Mouse (Mus musculus): ENCODE results near the gene P2ry14. TPM values are rescaled to one million over a fixed set of nuclear protein-coding genes. Genes with fewer than 3 reads are reported as not detected.
A peak's percentile ranks its signal among the peaks of the same experiment; 100 is the strongest.

Gene P2ry14
- total RNA-seq (2021), result 1 to 10 TPM; 2.2 to 2.9 TPM

- intact Hi-C loops (cut with DNase I), result no loop called here
- DNase-seq (ENCODE audit: low spot score in 2 of 2), result no peak
Observed at GRCm38 (mm10) chr3:59153424-59153823, at the start of gene P2ry14. TSS of gene P2ry14 (minus strand) at chr3:59153618.

GRCm38 (mm10) chr3:59197329-59197948 lies 44.0 kb upstream of the P2ry14 start:
- no peak for DNase-seq (ENCODE audit: low spot score in 2 of 2)

GRCm38 (mm10) chr3:59194938-59195337 lies 41.5 kb upstream of the P2ry14 start, which contains the start of gene Gpr87:
TSS of gene Gpr87 (minus strand) at chr3:59195104.
- intact Hi-C loops (cut with DNase I), result no loop called here
- DNase-seq (ENCODE audit: low spot score in 2 of 2), result no peak

More at GRCm38 (mm10) chr3:59197329-59197948, 44.0 kb upstream of the P2ry14 start:
- intact Hi-C loops (cut with DNase I), result no loop called here

- intact Hi-C loops (cut with DNase I), result no loop called here
- DNase-seq (ENCODE audit: low spot score in 2 of 2), result no peak
Observed at GRCm38 (mm10) chr3:59194099-59194498, 40.7 kb upstream of the P2ry14 start.

- intact Hi-C loops (cut with DNase I), result no loop called here
- DNase-seq (ENCODE audit: low spot score in 2 of 2), result no peak
Observed at GRCm38 (mm10) chr3:59191674-59192073, 38.3 kb upstream of the P2ry14 start.

- no peak for DNase-seq (ENCODE audit: low spot score in 2 of 2)
- intact Hi-C loops (cut with DNase I), result no loop called here
Observed at GRCm38 (mm10) chr3:59187336-59187735, 33.9 kb upstream of the P2ry14 start.

GRCm38 (mm10) chr3:59185662-59186061 lies 32.2 kb upstream of the P2ry14 start:
- DNase-seq (ENCODE audit: low spot score in 2 of 2), result no peak
- intact Hi-C loops (cut with DNase I), result no loop called here

GRCm38 (mm10) chr3:59182129-59182528 lies 28.7 kb upstream of the P2ry14 start:
- DNase-seq (ENCODE audit: low spot score in 2 of 2), result no peak
- intact Hi-C loops (cut with DNase I), result no loop called here

- intact Hi-C loops (cut with DNase I), result no loop called here
- DNase-seq (ENCODE audit: low spot score in 2 of 2), result no peak
Observed at GRCm38 (mm10) chr3:59181134-59181533, 27.7 kb upstream of the P2ry14 start.

- DNase-seq (ENCODE audit: low spot score in 2 of 2), result no peak
- intact Hi-C loops (cut with DNase I), result loop anchor here (2.0 kb wide), 1 partner anchor 32 kb away; no protein-coding TSS in a partner anchor
Observed at GRCm38 (mm10) chr3:59176871-59177270, 23.5 kb upstream of the P2ry14 start.

GRCm38 (mm10) chr3:59175234-59175633 lies 21.8 kb upstream of the P2ry14 start:
- intact Hi-C loops (cut with DNase I), result no loop called here
- no peak for DNase-seq (ENCODE audit: low spot score in 2 of 2)

GRCm38 (mm10) chr3:59174426-59175154 lies 21.2 kb upstream of the P2ry14 start:
- DNase-seq (ENCODE audit: low spot score in 2 of 2), result no peak
- intact Hi-C loops (cut with DNase I), result no loop called here

- DNase-seq (ENCODE audit: low spot score in 2 of 2), result no peak
- intact Hi-C loops (cut with DNase I), result loop anchor here (5.0 kb wide), 1 partner anchor 48 kb away; no protein-coding TSS in a partner anchor
Observed at GRCm38 (mm10) chr3:59169921-59170627, 16.7 kb upstream of the P2ry14 start.

GRCm38 (mm10) chr3:59169215-59169614 lies 15.8 kb upstream of the P2ry14 start:
- no peak for DNase-seq (ENCODE audit: low spot score in 2 of 2)
- intact Hi-C loops (cut with DNase I), result loop anchor here (5.0 kb wide), 1 partner anchor 47 kb away; no protein-coding TSS in a partner anchor

GRCm38 (mm10) chr3:59168476-59168875 lies 15.1 kb upstream of the P2ry14 start:
- DNase-seq (ENCODE audit: low spot score in 2 of 2), result no peak
- intact Hi-C loops (cut with DNase I), result loop anchor here (5.0 kb wide), 1 partner anchor 46 kb away; no protein-coding TSS in a partner anchor

- intact Hi-C loops (cut with DNase I), result loop anchor here (5.0 kb wide), 1 partner anchor 45 kb away; no protein-coding TSS in a partner anchor
- no peak for DNase-seq (ENCODE audit: low spot score in 2 of 2)
Observed at GRCm38 (mm10) chr3:59167417-59168054, 14.1 kb upstream of the P2ry14 start.

- intact Hi-C loops (cut with DNase I), result no loop called here
- no peak for DNase-seq (ENCODE audit: low spot score in 2 of 2)
Observed at GRCm38 (mm10) chr3:59160465-59160864, 7.0 kb upstream of the P2ry14 start.

GRCm38 (mm10) chr3:59157048-59157447 lies 3.6 kb upstream of the P2ry14 start:
- intact Hi-C loops (cut with DNase I), result no loop called here
- no peak for DNase-seq (ENCODE audit: low spot score in 2 of 2)

GRCm38 (mm10) chr3:59155404-59155803 lies 2.0 kb upstream of the P2ry14 start:
- peak in 1 of 2 experiments; percentile 42 for DNase-seq (ENCODE audit: low spot score in 2 of 2)
- intact Hi-C loops (cut with DNase I), result no loop called here

GRCm38 (mm10) chr3:59154888-59155287 lies 1.5 kb upstream of the P2ry14 start:
- DNase-seq (ENCODE audit: low spot score in 2 of 2), result no peak
- intact Hi-C loops (cut with DNase I), result no loop called here

Data from left cerebral cortex, postnatal 36 days (tissue).